Mouse (Mus musculus) heart, embryonic 15.5 days (tissue): ENCODE measurements around the gene Sh3bgrl3. TPM values are rescaled to one million over a fixed set of nuclear protein-coding genes. Genes with fewer than 3 reads are reported as not detected.
"Not testable (repeated sequence)": the region's sequence is repeated elsewhere in the genome, so short reads cannot be mapped to it uniquely, and the experiment has no call there.

Source experiments
- ATAC-seq: fragments of 200-750 bp; cut with Nextera tagmentation; replicated peaks from 2 replicates; pipeline ENCODE4 v1.8.0; 2017; ENCODE audit warnings: low read depth, moderate TSS enrichment; ENCODE audit not compliant: insufficient number of reproducible peaks, insufficient read depth, low FRiP score
- H3K27ac ChIP-seq: fragments of 300-500 bp; sonication (generic); 2 replicates; pipeline ENCODE4 v1.5.1; 2015; ENCODE audit warnings: mild to moderate bottlenecking, inconsistent platforms
- H3K27me3 ChIP-seq: fragments of 300-500 bp; sonication (generic); 2 replicates; pipeline ENCODE4 v1.6.1; 2015; ENCODE audit warnings: inconsistent platforms
- H3K36me3 ChIP-seq: fragments of 300-500 bp; sonication (generic); 2 replicates; pipeline ENCODE4 v1.6.1; 2015; ENCODE audit warnings: mild to moderate bottlenecking, inconsistent platforms
- H3K4me1 ChIP-seq: fragments of 300-500 bp; sonication (generic); replicated peaks from 2 replicates; pipeline ENCODE4 v1.6.1; 2015; ENCODE audit warnings: inconsistent platforms
- H3K4me2 ChIP-seq: fragments of 300-500 bp; sonication (generic); 2 replicates; pipeline ENCODE4 v1.6.1; 2015; ENCODE audit warnings: inconsistent platforms, mild to moderate bottlenecking, moderate library complexity
- H3K4me3 ChIP-seq: fragments of 300-500 bp; sonication (generic); 2 replicates; pipeline ENCODE4 v1.5.1; 2015; ENCODE audit warnings: mild to moderate bottlenecking, inconsistent platforms
- H3K9ac ChIP-seq: fragments of 300-500 bp; sonication (generic); 2 replicates; pipeline ENCODE4 v1.6.1; 2015; ENCODE audit warnings: mild to moderate bottlenecking, inconsistent platforms
- H3K9me3 ChIP-seq: fragments of 300-500 bp; sonication (generic); replicated peaks from 2 replicates; pipeline ENCODE4 v1.6.1; 2016; ENCODE audit warnings: inconsistent platforms
- WGBS: fragments of 180-500 bp; shearing (Covaris S2); methylation state at CpG from one replicate; pipeline ENCODE4 v1.1.7; 2015; ENCODE audit warnings: mixed read lengths; 5-methylcytosine and 5-hydroxymethylcytosine counted together
- polyA plus RNA-seq: library from polyadenylated mRNA; unstranded; fragments of >200 nt; fragmentation: Nextera tagmentation; extraction: Ambion mirVana; gene quantifications from 2 replicates; pipeline ENCODE4 v1.2.1, GENCODE M21; 2015

The Sh3bgrl3 gene
- polyA plus RNA-seq, 1 experiment from 2014 or later: 174 TPM

- H3K9ac ChIP-seq: no peak overlapping the region
- H3K27ac ChIP-seq: no peak overlapping the region
- peaks cover 21% of the 10 kb centered on the region for H3K36me3 ChIP-seq
- peaks cover 22% of the 10 kb centered on the region for H3K4me1 ChIP-seq
- no peak for ATAC-seq
- H3K27me3 ChIP-seq: no peaks in the 10 kb centered on the region
- no peak overlapping the region for H3K4me3 ChIP-seq
- no peaks in the 10 kb centered on the region for H3K9me3 ChIP-seq
- no peak overlapping the region for H3K4me2 ChIP-seq
- 89% methylated on average over 6 of the region's 6 CpGs for WGBS
These were observed 26.9 kb upstream of the Sh3bgrl3 start for GRCm38 (mm10) chr4:134155531-134155930.

- no peak overlapping the region for H3K9ac ChIP-seq
- peaks cover 26% of the 10 kb centered on the region for H3K36me3 ChIP-seq
These were observed 25.8 kb upstream of the Sh3bgrl3 start for GRCm38 (mm10) chr4:134154354-134154753.

GRCm38 (mm10) chr4:134153656-134154055, 25.1 kb upstream of the Sh3bgrl3 start:
- Histone ChIP-seq H3K9ac (no peak overlapping the region), H3K4me2 (no peak overlapping the region), H3K4me3 (no peak overlapping the region), H3K36me3 (peaks cover 30% of the 10 kb centered on the region), H3K4me1 (peaks cover 17% of the 10 kb centered on the region), H3K27me3 (no peaks in the 10 kb centered on the region), H3K27ac (no peak overlapping the region), H3K9me3 (no peaks in the 10 kb centered on the region)
- ATAC-seq: no peak
- 88% methylated on average over 3 of the region's 3 CpGs for WGBS

More at GRCm38 (mm10) chr4:134154354-134154753, 25.8 kb upstream of the Sh3bgrl3 start:
- Histone ChIP-seq H3K4me2 (no peak overlapping the region), H3K27ac (peak overlapping the region; percentile 37; the same call in 1 of the 2 replicates), H3K4me1 (peaks cover 22% of the 10 kb centered on the region), H3K9me3 (no peaks in the 10 kb centered on the region), H3K4me3 (no peak overlapping the region), H3K27me3 (no peaks in the 10 kb centered on the region)
- 96% methylated on average over 3 of the region's 3 CpGs for WGBS
- no peak for ATAC-seq

- Histone ChIP-seq H3K36me3 (peaks cover 41% of the 10 kb centered on the region), H3K4me2 (no peak overlapping the region)
- no peak for ATAC-seq
These were observed 23.5 kb upstream of the Sh3bgrl3 start for GRCm38 (mm10) chr4:134152112-134152511.

GRCm38 (mm10) chr4:134149389-134149788, 20.8 kb upstream of the Sh3bgrl3 start:
- ATAC-seq: no peak
- 94% methylated on average over 4 of the region's 4 CpGs for WGBS
- no peaks in the 10 kb centered on the region for H3K9me3 ChIP-seq
- no peak overlapping the region for H3K9ac ChIP-seq
- H3K4me1 ChIP-seq: peaks cover 3% of the 10 kb centered on the region; the same call in 1 of the 2 replicates
- no peak overlapping the region for H3K4me2 ChIP-seq
- no peak overlapping the region for H3K27ac ChIP-seq
- no peaks in the 10 kb centered on the region for H3K27me3 ChIP-seq
- H3K4me3 ChIP-seq: no peak overlapping the region
- H3K36me3 ChIP-seq: peaks cover 47% of the 10 kb centered on the region

More at GRCm38 (mm10) chr4:134152112-134152511, 23.5 kb upstream of the Sh3bgrl3 start:
- Histone ChIP-seq H3K4me1 (peaks cover 12% of the 10 kb centered on the region), H3K9me3 (no peaks in the 10 kb centered on the region), H3K4me3 (no peak overlapping the region), H3K27ac (no peak overlapping the region), H3K27me3 (no peaks in the 10 kb centered on the region), H3K9ac (no peak overlapping the region)
- WGBS: 83% methylated on average over 3 of the region's 3 CpGs

GRCm38 (mm10) chr4:134144297-134144696, 15.7 kb upstream of the Sh3bgrl3 start:
- H3K27ac ChIP-seq, H3K27me3 ChIP-seq, H3K9ac ChIP-seq, H3K4me1 ChIP-seq, H3K4me3 ChIP-seq, H3K4me2 ChIP-seq, H3K9me3 ChIP-seq, ATAC-seq: not testable (repeated sequence)
- H3K36me3 ChIP-seq: peaks cover 33% of the 10 kb centered on the region
- WGBS: 95% methylated on average over 5 of the region's 5 CpGs

GRCm38 (mm10) chr4:134138857-134139256, 10.3 kb upstream of the Sh3bgrl3 start:
- H3K27ac ChIP-seq: no peak overlapping the region
- no peak overlapping the region for H3K4me3 ChIP-seq
- no peaks in the 10 kb centered on the region for H3K27me3 ChIP-seq
- peaks cover 7% of the 10 kb centered on the region for H3K4me1 ChIP-seq
- no peak overlapping the region for H3K4me2 ChIP-seq
- no peak overlapping the region for H3K9ac ChIP-seq
- ATAC-seq: no peak
- no peaks in the 10 kb centered on the region for H3K9me3 ChIP-seq
- H3K36me3 ChIP-seq: peaks cover 14% of the 10 kb centered on the region; the same call in 1 of the 2 replicates
- 88% methylated on average over 2 of the region's 2 CpGs for WGBS

- Histone ChIP-seq H3K36me3 (peaks cover 12% of the 10 kb centered on the region; the same call in 1 of the 2 replicates), H3K9me3 (no peaks in the 10 kb centered on the region), H3K27me3 (no peaks in the 10 kb centered on the region), H3K4me2 (no peak overlapping the region), H3K4me1 (peaks cover 7% of the 10 kb centered on the region), H3K27ac (no peak overlapping the region), H3K9ac (no peak overlapping the region), H3K4me3 (no peak overlapping the region)
- 31% methylated on average over 3 of the region's 3 CpGs for WGBS
- no peak for ATAC-seq
These were observed 7.8 kb upstream of the Sh3bgrl3 start for GRCm38 (mm10) chr4:134136280-134136926.

- 60% methylated on average over 8 of the region's 8 CpGs for WGBS
- Histone ChIP-seq H3K27ac (no peak overlapping the region), H3K9ac (no peak overlapping the region), H3K27me3 (no peaks in the 10 kb centered on the region), H3K36me3 (peaks cover 12% of the 10 kb centered on the region; the same call in 1 of the 2 replicates), H3K4me1 (peaks cover 23% of the 10 kb centered on the region), H3K4me2 (no peak overlapping the region), H3K4me3 (no peak overlapping the region), H3K9me3 (no peaks in the 10 kb centered on the region)
- ATAC-seq: no peak
These were observed 4.0 kb upstream of the Sh3bgrl3 start for GRCm38 (mm10) chr4:134132519-134133095.

GRCm38 (mm10) chr4:134132117-134132516, 3.5 kb upstream of the Sh3bgrl3 start:
- Histone ChIP-seq H3K4me2 (no peak overlapping the region), H3K4me3 (no peak overlapping the region), H3K9ac (no peak overlapping the region), H3K27ac (no peak overlapping the region), H3K36me3 (peaks cover 9% of the 10 kb centered on the region; the same call in 1 of the 2 replicates), H3K4me1 (peaks cover 28% of the 10 kb centered on the region), H3K27me3 (no peaks in the 10 kb centered on the region), H3K9me3 (no peaks in the 10 kb centered on the region)
- WGBS: 60% methylated on average over 3 of the region's 3 CpGs
- ATAC-seq: no peak

- Histone ChIP-seq H3K4me3 (peak overlapping the region; percentile 74), H3K9ac (peak overlapping the region; percentile 81; the same call in 1 of the 2 replicates), H3K27me3 (no peaks in the 10 kb centered on the region), H3K36me3 (peaks cover 9% of the 10 kb centered on the region; the same call in 1 of the 2 replicates), H3K4me1 (peaks cover 27% of the 10 kb centered on the region), H3K9me3 (no peaks in the 10 kb centered on the region), H3K4me2 (peak overlapping the region; percentile 93), H3K27ac (peak overlapping the region; percentile 90)
- 22% methylated on average over 6 of the region's 6 CpGs for WGBS
- no peak for ATAC-seq
These were observed 893 bp upstream of the Sh3bgrl3 start for GRCm38 (mm10) chr4:134129482-134129881.
